Mouse (Mus musculus) midbrain, postnatal 0 days (tissue): ENCODE measurements around the gene Gpr182. TPM values are rescaled to one million over a fixed set of nuclear protein-coding genes. Genes with fewer than 3 reads are reported as not detected.
"Not testable (repeated sequence)": the region's sequence is repeated elsewhere in the genome, so short reads cannot be mapped to it uniquely, and the experiment has no call there.

Experiments used
- ATAC-seq: fragments of 200-750 bp; cut with Nextera tagmentation; 2 replicates; pipeline ENCODE4 v1.8.0; 2017; ENCODE audit warnings: moderate number of reproducible peaks, mild to moderate bottlenecking, moderate TSS enrichment, moderate library complexity; ENCODE audit not compliant: low FRiP score
- DNase-seq: peaks from one replicate; pipeline ENCODE4 v3.0.0-alpha.2; 2015; ENCODE audit warnings: low spot score
- H3K27ac ChIP-seq: fragments of 300-500 bp; sonication (generic); 2 replicates; pipeline ENCODE4 v1.5.1; 2014; ENCODE audit warnings: low read depth, mild to moderate bottlenecking, low read length, mixed read lengths
- H3K27me3 ChIP-seq: fragments of 300-500 bp; sonication (generic); 2 replicates; pipeline ENCODE4 v1.6.1; 2014; ENCODE audit warnings: low read length, control low read depth, mixed read lengths; ENCODE audit not compliant: insufficient read depth
- H3K36me3 ChIP-seq: fragments of 300-500 bp; sonication (generic); 2 replicates; pipeline ENCODE4 v1.6.1; 2014; ENCODE audit warnings: low read length, control low read depth, mixed read lengths; ENCODE audit not compliant: insufficient read depth
- H3K4me1 ChIP-seq: fragments of 300-500 bp; sonication (generic); 2 replicates; pipeline ENCODE4 v1.6.1; 2014; ENCODE audit warnings: mild to moderate bottlenecking, control low read depth, antibody characterized with exemption, low read length, mixed read lengths; ENCODE audit not compliant: insufficient read depth
- H3K4me2 ChIP-seq: fragments of 300-500 bp; sonication (generic); 2 replicates; pipeline ENCODE4 v1.6.1; 2014; ENCODE audit warnings: low read depth, mild to moderate bottlenecking, low read length, mixed read lengths; ENCODE audit not compliant: poor library complexity, severe bottlenecking
- H3K4me3 ChIP-seq: fragments of 300-500 bp; sonication (generic); 2 replicates; pipeline ENCODE4 v1.5.1; 2014; ENCODE audit warnings: low read depth, mild to moderate bottlenecking, low read length, moderate library complexity
- H3K9ac ChIP-seq: fragments of 300-500 bp; sonication (generic); replicated peaks from 2 replicates; pipeline ENCODE4 v1.6.1; 2014; ENCODE audit warnings: mild to moderate bottlenecking, low read length, moderate library complexity, mixed read lengths; ENCODE audit not compliant: poor library complexity, severe bottlenecking
- H3K9me3 ChIP-seq: fragments of 300-500 bp; sonication (generic); 2 replicates; pipeline ENCODE4 v1.6.1; 2016; ENCODE audit warnings: low read length, control low read depth
- CTCF ChIP-seq: IDR thresholded peaks from 2 replicates; pipeline ENCODE4 v1.5.1; 2016; ENCODE audit warnings: antibody characterized with exemption, mild to moderate bottlenecking
- WGBS: fragments of 180-500 bp; shearing (Covaris S2); extraction: QIAGEN DNeasy Blood & Tissue Kit; methylation state at CpG from one replicate; pipeline ENCODE4 v1.1.7; 2014; 5-methylcytosine and 5-hydroxymethylcytosine counted together
- polyA plus RNA-seq: library from polyadenylated mRNA; unstranded; fragments of >200 nt; fragmentation: Nextera tagmentation; extraction: Ambion mirVana; gene quantifications from 2 replicates; pipeline ENCODE4 v1.2.1, GENCODE M21; 2015
- total RNA-seq: library from RNA; depleted of rRNA; stranded (reverse); fragments of >200 nt; gene quantifications from 2 replicates; pipeline ENCODE4 v1.2.3, GENCODE M21; 2014

Gene Gpr182
- total and polyA plus RNA-seq, 2 experiments from 2014 or later = 1.6 to 1.8 TPM

DNA sequence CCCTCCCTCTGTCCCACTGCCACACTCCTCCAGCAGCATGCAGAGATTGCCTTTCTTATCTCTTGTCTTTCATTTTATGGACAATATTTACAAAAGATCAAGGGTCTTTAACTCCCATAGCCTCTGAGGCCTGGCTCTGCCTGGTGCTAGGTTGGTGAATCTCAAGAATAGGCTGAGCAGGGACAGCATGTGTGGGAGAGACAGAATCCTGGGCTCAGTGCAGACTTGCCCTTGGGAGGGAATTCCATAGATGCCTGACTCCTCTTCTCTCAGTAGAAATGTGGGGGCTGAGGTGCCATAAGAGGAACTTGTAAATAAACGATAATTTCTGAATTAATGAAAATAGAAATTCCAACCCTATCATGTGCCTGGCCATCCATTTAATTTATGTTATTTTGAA lies 15.0 kb upstream of the Gpr182 start:
- no peak overlapping the region for H3K4me2 ChIP-seq
- no peaks in the 10 kb centered on the region for H3K36me3 ChIP-seq
- no peaks in the 10 kb centered on the region for H3K27me3 ChIP-seq
- ATAC-seq = no peak
- TF ChIP-seq CTCF = no peak
- H3K9ac ChIP-seq = no peak overlapping the region
- WGBS = 100% methylated on average over 1 of the region's 1 CpGs
- H3K4me1 ChIP-seq = no peaks in the 10 kb centered on the region
- DNase-seq = no peak
- H3K4me3 ChIP-seq = no peak overlapping the region
- H3K9me3 ChIP-seq = no peaks in the 10 kb centered on the region
- no peak overlapping the region for H3K27ac ChIP-seq

DNA sequence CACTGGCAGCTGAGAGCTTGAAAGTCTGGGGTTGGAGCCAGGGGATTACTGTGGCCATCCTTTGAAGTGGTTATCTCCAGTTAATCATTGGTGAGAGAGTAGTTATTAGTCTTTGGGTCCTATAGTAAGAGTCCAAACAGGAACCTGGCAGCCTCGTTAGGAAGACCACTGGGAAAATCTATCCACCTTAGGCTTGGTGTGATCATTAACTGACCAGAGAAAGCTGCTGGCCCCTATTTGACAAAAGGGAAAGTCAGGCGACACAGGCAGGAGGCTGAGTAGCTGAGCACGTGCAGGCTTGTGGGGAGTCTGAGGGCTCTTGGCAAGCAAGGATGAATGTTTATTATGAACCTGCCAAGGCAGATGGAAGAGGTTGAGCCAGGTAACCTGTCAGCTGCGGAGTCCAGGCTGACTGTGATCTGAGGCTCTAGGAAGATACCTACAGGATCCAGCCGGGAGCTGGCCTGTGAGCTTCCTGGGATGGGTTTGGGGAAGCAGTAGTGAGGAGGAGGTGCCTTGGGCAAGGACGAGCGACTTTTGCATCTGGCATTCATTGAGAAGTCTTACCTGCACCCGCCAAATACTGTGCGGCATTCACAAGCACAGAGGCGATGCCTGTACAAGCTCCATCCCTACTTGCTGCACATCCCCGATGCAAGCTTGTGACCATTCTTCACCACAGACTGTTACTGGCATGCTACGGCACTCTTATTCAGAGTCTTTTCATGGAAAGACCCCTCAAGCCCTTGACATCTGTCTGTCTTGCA lies 12.6 kb upstream of the Gpr182 start:
- no peak overlapping the region for H3K4me3 ChIP-seq
- H3K36me3 ChIP-seq = no peaks in the 10 kb centered on the region
- H3K9ac ChIP-seq = no peak overlapping the region
- no peak overlapping the region for H3K27ac ChIP-seq
- DNase-seq (no peak), ATAC-seq (no peak)
- H3K27me3 ChIP-seq = no peaks in the 10 kb centered on the region
- 68% methylated on average over 12 of the region's 12 CpGs for WGBS
- H3K4me1 ChIP-seq = no peaks in the 10 kb centered on the region
- H3K9me3 ChIP-seq = no peaks in the 10 kb centered on the region
- H3K4me2 ChIP-seq = no peak overlapping the region
- TF ChIP-seq CTCF = no peak

DNA sequence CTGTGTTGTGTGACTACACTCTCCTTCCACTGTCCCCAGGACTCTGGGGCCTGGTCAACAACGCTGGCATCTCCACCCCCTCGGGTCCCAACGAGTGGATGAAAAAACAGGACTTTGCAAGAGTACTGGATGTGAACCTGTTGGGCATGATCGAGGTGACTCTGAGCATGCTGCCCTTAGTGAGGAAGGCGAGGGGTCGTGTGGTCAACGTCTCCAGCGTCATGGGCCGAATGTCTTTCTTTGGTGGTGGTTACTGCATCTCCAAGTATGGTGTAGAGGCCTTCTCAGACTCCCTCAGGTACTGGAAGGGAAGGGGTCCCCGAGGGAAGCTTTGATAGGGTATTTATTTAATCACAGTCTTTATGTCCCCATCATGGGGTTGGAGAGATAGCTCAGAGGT lies 11.4 kb upstream of the Gpr182 start:
- H3K9me3 ChIP-seq, H3K27me3 ChIP-seq, ATAC-seq, H3K27ac ChIP-seq, H3K4me3 ChIP-seq, H3K4me2 ChIP-seq, H3K36me3 ChIP-seq, DNase-seq, H3K4me1 ChIP-seq, H3K9ac ChIP-seq: not testable (repeated sequence)
- 92% methylated on average over 10 of the region's 10 CpGs for WGBS

DNA sequence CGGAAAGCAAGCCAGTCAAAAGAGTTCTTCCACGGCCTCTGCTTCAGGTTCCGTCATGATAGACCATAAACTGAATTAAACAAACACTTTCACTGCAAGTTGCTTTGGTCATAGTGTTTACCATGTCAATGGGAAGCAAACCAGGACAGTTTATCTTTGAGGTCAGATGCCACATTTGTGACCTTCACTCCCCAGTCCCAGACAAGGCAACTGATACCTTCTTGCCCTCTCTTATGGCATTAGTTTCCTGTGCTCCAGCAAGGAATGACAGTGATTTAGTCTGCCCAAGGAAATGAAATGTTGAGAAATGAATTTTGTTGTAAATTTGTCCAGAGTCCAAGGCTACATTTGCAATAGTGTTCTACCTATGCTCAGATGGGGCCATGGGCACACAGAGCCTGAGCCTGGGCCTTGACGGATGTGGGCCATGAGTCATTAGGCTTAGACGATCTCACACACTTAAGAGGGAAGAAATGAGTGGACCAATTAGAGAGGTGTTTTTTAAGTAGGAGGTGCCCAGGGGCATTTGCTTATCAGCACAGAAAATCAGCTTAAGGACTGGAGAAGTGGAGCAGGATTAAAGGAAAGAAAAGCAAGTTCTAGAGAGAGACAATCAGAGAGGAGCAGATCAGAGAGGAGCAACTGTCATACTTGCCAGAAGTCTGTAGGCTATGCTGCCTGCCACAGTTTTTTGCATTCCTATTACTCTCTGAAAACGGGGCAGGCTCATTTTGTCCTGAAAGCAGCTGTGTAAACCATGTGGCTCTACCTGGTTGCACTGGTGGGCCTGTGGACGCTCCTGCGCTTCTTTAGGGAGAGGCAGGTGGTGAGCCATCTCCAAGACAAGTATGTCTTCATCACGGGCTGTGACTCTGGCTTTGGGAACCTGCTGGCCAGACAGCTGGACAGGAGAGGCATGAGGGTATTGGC lies 7.9 kb upstream of the Gpr182 start, which contains the start of the genes Rdh1 and Rdh16f1:
Rdh1 (plus strand) TSS at position 541 of the 930 bp plus-strand sequence.
Rdh16f1 (plus strand) TSS at position 607 of the 930 bp plus-strand sequence.
- H3K4me2 ChIP-seq = no peak within 1 kb of the TSS
- no peak for TF ChIP-seq CTCF
- H3K9ac ChIP-seq = no peak within 1 kb of the TSS
- H3K4me1 ChIP-seq = no peaks in the 10 kb centered on the region
- H3K4me3 ChIP-seq = no peak within 1 kb of the TSS
- ATAC-seq (no peak), DNase-seq (no peak)
- H3K27ac ChIP-seq = no peak within 1 kb of the TSS
- H3K9me3 ChIP-seq = no peaks in the 10 kb centered on the region
- WGBS = 78% methylated on average over 8 of the region's 9 CpGs
- no peaks in the 10 kb centered on the region for H3K36me3 ChIP-seq
- no peaks in the 10 kb centered on the region for H3K27me3 ChIP-seq

DNA sequence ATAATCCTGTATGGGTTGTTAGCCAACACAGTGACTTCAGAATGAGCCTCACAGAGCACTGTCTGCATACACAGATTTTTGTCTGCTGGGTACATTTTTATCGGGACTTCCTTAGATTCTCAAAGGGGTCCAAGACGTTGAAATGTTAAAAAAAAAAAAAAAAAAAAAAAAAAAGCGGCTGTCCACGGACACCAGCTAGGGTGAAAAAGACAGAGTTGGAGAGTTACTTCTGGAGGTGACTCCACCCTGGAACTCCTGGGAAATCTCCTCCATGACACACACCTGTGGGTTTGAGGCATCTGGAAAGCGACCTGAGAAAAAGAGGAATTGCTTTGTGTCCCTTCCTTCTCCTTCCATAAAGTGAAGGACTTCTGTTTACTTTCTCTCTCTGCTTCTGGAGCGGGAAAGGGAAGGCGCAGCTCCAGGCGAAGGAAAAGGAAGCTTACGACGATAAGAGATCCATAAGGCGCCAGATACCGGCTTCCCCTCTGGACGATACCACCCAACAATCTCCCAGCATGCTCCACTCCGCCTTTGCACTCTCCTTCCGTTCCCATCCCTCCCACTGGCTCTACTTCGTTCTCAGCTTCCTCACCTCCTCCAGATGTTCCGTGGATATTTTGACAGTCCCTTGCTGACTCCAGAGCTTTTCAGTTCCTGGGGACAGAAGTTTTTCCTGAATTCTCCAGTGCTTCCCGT lies 4.4 kb upstream of the Gpr182 start:
- WGBS = 50% methylated on average over 18 of the region's 18 CpGs
- Histone ChIP-seq H3K27ac (no peak overlapping the region), H3K9me3 (no peaks in the 10 kb centered on the region)

More for the DNA sequence above, 4.4 kb upstream of the Gpr182 start:
- Histone ChIP-seq H3K4me1 (no peaks in the 10 kb centered on the region), H3K4me3 (no peak overlapping the region), H3K27me3 (no peaks in the 10 kb centered on the region), H3K9ac (no peak overlapping the region), H3K36me3 (no peaks in the 10 kb centered on the region), H3K4me2 (no peak overlapping the region)
- ATAC-seq = no peak
- TF ChIP-seq CTCF = no peak
- DNase-seq = no peak
